Mouse (Mus musculus) B cell, adult 62 days (primary cell): ENCODE data around the gene Lce1e. TPM values are rescaled to one million over a fixed set of nuclear protein-coding genes. Genes with fewer than 3 reads are reported as not detected.

Experiments used
- total RNA-seq: library from RNA; stranded (reverse); gene quantifications from 4 replicates; pipeline ENCODE4 v1.2.4, GENCODE M21; 2023

The Lce1e gene
- total RNA-seq: not detected in 4 replicates

GRCm38 (mm10) chr3:92708974-92709373 is at the start of gene Lce1e:
TSS of gene Lce1e (minus strand) at chr3:92709074.

GRCm38 (mm10) chr3:92752238-92752637 is 43.4 kb upstream of the Lce1e start, which contains the start of gene Lce1g:
TSS of gene Lce1g (minus strand) at chr3:92752338.

GRCm38 (mm10) chr3:92738996-92739395 is 30.1 kb upstream of the Lce1e start, which contains the start of gene Gm38119:
TSS of gene Gm38119 (minus strand) at chr3:92739096.

DNA sequence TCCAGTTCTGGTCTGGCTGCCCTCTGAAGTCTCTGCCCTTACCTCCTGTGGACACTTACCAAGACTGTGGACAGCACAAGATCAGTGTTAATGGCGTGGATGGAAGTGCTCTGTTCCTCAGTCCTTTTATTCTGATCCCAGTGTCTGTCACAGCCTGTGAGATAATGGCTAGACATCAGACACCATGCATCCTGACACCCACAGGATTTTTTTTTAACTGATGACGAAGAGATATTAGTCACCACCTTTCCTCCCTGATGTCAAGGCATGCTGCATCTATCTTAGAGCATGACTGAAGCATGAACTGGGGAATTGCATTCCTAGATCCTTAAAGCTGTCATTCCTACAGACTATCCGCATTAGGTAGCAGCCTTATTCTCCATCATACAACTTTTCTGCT is 11.4 kb upstream of the Lce1e start, which contains the start of gene Lce1f:
Gene Lce1f, minus strand, starts transcription at position 101 of the 400 bp plus-strand sequence.

GRCm38 (mm10) chr3:92687110-92687509 is 21.8 kb downstream of the Lce1e start, which contains the start of gene Lce1d:
TSS of gene Lce1d (minus strand) at chr3:92687210.

DNA sequence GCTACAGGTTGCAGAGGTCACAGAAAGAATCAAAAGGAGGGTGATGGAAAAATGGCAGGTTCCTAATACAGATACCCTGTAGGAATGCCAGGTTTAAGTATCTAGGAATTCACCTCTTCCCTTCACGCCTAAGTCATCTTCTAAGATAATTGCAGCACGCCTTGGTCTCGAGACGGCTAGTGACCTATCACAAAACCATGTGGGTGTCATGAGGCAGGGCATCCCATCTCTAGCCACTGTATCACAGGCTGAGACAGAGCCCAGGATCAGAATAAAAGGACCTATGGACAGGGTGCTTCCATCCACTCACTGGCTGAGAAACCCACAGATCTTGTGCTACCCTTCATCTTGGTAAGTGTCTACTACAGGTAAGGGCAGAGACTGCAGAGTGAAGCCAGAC is 29.9 kb downstream of the Lce1e start, which contains the start of gene Lce1c:
Gene Lce1c, plus strand, starts transcription at position 301 of the 400 bp plus-strand sequence.

GRCm38 (mm10) chr3:92670215-92670614 is 38.7 kb downstream of the Lce1e start, which contains the start of gene Lce1a2:
TSS of gene Lce1a2 (minus strand) at chr3:92670315.

Other genes starting within 250 kb of the Lce1e start
- not detected in 4 replicates for gene Sprr1a, start 223.2 kb downstream of the Lce1e start, total RNA-seq
- gene Sprr4, start 208.6 kb downstream of the Lce1e start, total RNA-seq: not detected in 4 replicates
- gene 2310046K23Rik, start 174.6 kb downstream of the Lce1e start, total RNA-seq: not detected in 4 replicates
- gene Ivl, start 135.3 kb downstream of the Lce1e start, total RNA-seq: not detected in 4 replicates
- not detected in 4 replicates for gene Smcp, start 120.1 kb downstream of the Lce1e start, total RNA-seq
- not detected in 4 replicates for gene 2210017I01Rik, start 101.6 kb downstream of the Lce1e start, total RNA-seq
- not detected in 4 replicates for gene Lce6a, start 87.4 kb downstream of the Lce1e start, total RNA-seq
- gene Lce1a1, start 60.8 kb downstream of the Lce1e start, total RNA-seq: not detected in 4 replicates
- gene Lce1b, start 52.1 kb downstream of the Lce1e start, total RNA-seq: not detected in 4 replicates
- gene Lce1a2, start 38.8 kb downstream of the Lce1e start, total RNA-seq: not detected in 4 replicates
- not detected in 4 replicates for gene Lce1c, start 29.8 kb downstream of the Lce1e start, total RNA-seq
- gene Lce1d, start 21.9 kb downstream of the Lce1e start, total RNA-seq: not detected in 4 replicates
- not detected in 4 replicates for gene Lce1f, start 11.3 kb upstream of the Lce1e start, total RNA-seq
- gene Gm38119, start 30.0 kb upstream of the Lce1e start, total RNA-seq: not detected in 4 replicates
- gene Lce1g, start 43.3 kb upstream of the Lce1e start, total RNA-seq: not detected in 4 replicates
- not detected in 4 replicates for gene Lce1h, start 56.0 kb upstream of the Lce1e start, total RNA-seq
- not detected in 4 replicates for gene Lce1i, start 69.8 kb upstream of the Lce1e start, total RNA-seq
- not detected in 4 replicates for gene Lce1j, start 81.4 kb upstream of the Lce1e start, total RNA-seq
- not detected in 4 replicates for gene Lce1k, start 98.8 kb upstream of the Lce1e start, total RNA-seq
- gene Kprp, start 118.2 kb upstream of the Lce1e start, total RNA-seq: not detected in 4 replicates
- gene Lce1l, start 142.2 kb upstream of the Lce1e start, total RNA-seq: not detected in 4 replicates
- not detected in 4 replicates for gene 2310050C09Rik, start 161.1 kb upstream of the Lce1e start, total RNA-seq
- gene Lce3a, start 217.2 kb upstream of the Lce1e start, total RNA-seq: not detected in 4 replicates
- gene Lce3b, start 223.9 kb upstream of the Lce1e start, total RNA-seq: not detected in 4 replicates
- gene Lce3c, start 235.4 kb upstream of the Lce1e start, total RNA-seq: not detected in 4 replicates
- not detected in 4 replicates for gene Lce3d, start 248.3 kb upstream of the Lce1e start, total RNA-seq